Mouse (Mus musculus) hindbrain, embryonic 13.5 days (tissue): ENCODE measurements at regions not wholly inside any gene's neighbourhood (a gene's known extent, or its start where the extent isn't known, plus 50 kb on each side); places are given as distances from the start of the nearest gene placed in this dataset.
"Not testable (repeated sequence)": the region's sequence is repeated elsewhere in the genome, so short reads cannot be mapped to it uniquely, and the experiment has no call there.

ENCODE experiments used
- ATAC-seq: fragments of 200-750 bp; cut with Nextera tagmentation; 2 replicates; pipeline ENCODE4 v1.8.0; 2017; ENCODE audit warnings: moderate TSS enrichment; ENCODE audit not compliant: low FRiP score
- H3K27ac ChIP-seq: fragments of 300-500 bp; sonication (generic); 2 replicates; pipeline ENCODE4 v1.5.1; 2015; ENCODE audit warnings: inconsistent platforms, mild to moderate bottlenecking, moderate library complexity
- H3K27me3 ChIP-seq: fragments of 300-500 bp; sonication (generic); 2 replicates; pipeline ENCODE4 v1.6.1; 2015; ENCODE audit warnings: mild to moderate bottlenecking, inconsistent platforms
- H3K36me3 ChIP-seq: fragments of 300-500 bp; sonication (generic); 2 replicates; pipeline ENCODE4 v1.6.1; 2015; ENCODE audit warnings: mild to moderate bottlenecking, inconsistent platforms
- H3K4me1 ChIP-seq: fragments of 300-500 bp; sonication (generic); replicated peaks from 2 replicates; pipeline ENCODE4 v1.6.1; 2015; ENCODE audit warnings: inconsistent platforms
- H3K4me2 ChIP-seq: fragments of 300-500 bp; sonication (generic); 2 replicates; pipeline ENCODE4 v1.6.1; 2015; ENCODE audit warnings: inconsistent platforms, mild to moderate bottlenecking, moderate library complexity
- H3K4me3 ChIP-seq: fragments of 300-500 bp; sonication (generic); 2 replicates; pipeline ENCODE4 v1.5.1; 2015; ENCODE audit warnings: mild to moderate bottlenecking, inconsistent platforms
- H3K9ac ChIP-seq: fragments of 300-500 bp; sonication (generic); 2 replicates; pipeline ENCODE4 v1.6.1; 2015; ENCODE audit warnings: mild to moderate bottlenecking, inconsistent platforms
- H3K9me3 ChIP-seq: fragments of 300-500 bp; sonication (generic); 2 replicates; pipeline ENCODE4 v1.6.1; 2016; ENCODE audit warnings: inconsistent platforms
- WGBS: fragments of 180-500 bp; shearing (Covaris S2); methylation state at CpG from one replicate; pipeline ENCODE4 v1.1.7; 2015; 5-methylcytosine and 5-hydroxymethylcytosine counted together

DNA sequence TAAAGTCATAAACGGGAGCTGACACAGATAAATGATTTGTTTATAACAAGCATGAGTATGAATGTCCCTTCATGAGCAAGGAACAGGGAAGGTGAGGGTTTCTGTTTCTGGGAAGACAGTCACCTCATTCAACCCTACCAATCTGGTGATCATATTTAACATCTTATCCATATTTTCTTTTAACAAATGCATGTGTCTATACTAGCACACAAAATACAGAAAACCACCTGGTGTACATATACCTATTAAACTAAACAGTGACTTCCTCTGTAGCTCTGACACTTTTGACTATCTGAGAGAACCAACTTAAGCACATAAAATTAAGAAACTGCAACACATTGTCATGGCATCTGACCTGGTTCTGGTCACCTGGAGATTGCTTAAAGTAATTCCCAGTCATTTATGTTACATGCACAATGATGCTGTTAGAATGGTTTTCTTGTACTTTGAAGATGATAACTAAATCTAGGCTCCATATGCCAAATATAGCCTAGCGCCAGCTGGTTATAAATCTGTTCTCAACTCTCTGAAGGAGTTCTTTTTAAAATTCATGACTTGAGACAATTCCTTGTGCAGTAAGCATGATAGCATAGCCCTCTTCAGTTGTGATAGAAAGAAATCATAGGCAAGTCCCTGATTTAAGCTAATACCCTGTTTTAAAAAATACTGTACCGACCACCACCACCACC is 1163.6 kb upstream of the Tyrp1 start:
- ATAC-seq: no peak
- H3K36me3 ChIP-seq: no peaks in the 10 kb centered on the region
- no peak overlapping the region for H3K4me3 ChIP-seq
- no peaks in the 10 kb centered on the region for H3K9me3 ChIP-seq
- no peaks in the 10 kb centered on the region for H3K27me3 ChIP-seq
- no peaks in the 10 kb centered on the region for H3K4me1 ChIP-seq
- H3K9ac ChIP-seq: no peak overlapping the region
- no peak overlapping the region for H3K4me2 ChIP-seq
- H3K27ac ChIP-seq: no peak overlapping the region
- WGBS: 84% methylated on average over 3 of the region's 3 CpGs

GRCm38 (mm10) chr4:79694787-79695763 is 1138.8 kb upstream of the Tyrp1 start:
- peaks cover 8% of the 10 kb centered on the region; the same call in 1 of the 2 replicates for H3K4me1 ChIP-seq
- H3K27me3 ChIP-seq: no peaks in the 10 kb centered on the region
- peak overlapping the region; percentile 22; the same call in 1 of the 2 replicates for H3K4me2 ChIP-seq
- peak overlapping the region; percentile 73 for H3K27ac ChIP-seq
- peak; percentile 65; the same call in 1 of the 2 replicates for ATAC-seq
- WGBS: 56% methylated on average over 11 of the region's 11 CpGs
- H3K4me3 ChIP-seq: no peak overlapping the region
- H3K9ac ChIP-seq: no peak overlapping the region
- no peaks in the 10 kb centered on the region for H3K36me3 ChIP-seq
- no peaks in the 10 kb centered on the region for H3K9me3 ChIP-seq

- H3K9me3 ChIP-seq, H3K27ac ChIP-seq, H3K27me3 ChIP-seq, H3K4me3 ChIP-seq, H3K4me1 ChIP-seq, ATAC-seq, H3K9ac ChIP-seq, H3K36me3 ChIP-seq, H3K4me2 ChIP-seq: not testable (repeated sequence)
- 95% methylated on average over 14 of the region's 14 CpGs for WGBS
Observed at GRCm38 (mm10) chr4:79720915-79721314, 1113.0 kb upstream of the Tyrp1 start.

DNA sequence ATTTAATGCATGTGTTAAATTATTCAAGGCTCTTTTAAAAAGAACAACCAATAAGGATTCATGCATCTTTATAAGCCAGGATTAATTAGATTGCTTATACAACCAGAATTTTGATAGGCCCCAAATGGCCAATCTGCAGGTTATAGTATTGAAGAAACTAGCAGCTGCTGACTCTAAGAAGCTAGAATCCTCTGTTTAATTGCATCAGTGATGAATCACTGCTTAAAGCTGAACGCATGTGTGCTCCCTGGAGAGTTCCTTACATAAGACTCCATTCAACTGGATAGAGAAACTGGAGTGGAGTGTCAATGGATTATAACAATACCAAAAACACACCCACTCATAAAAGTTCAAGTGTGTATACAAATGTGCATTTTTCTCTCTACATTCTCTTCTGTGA is 1109.8 kb upstream of the Tyrp1 start:
- no peak overlapping the region for H3K4me3 ChIP-seq
- H3K4me2 ChIP-seq: no peak overlapping the region
- no peaks in the 10 kb centered on the region for H3K4me1 ChIP-seq
- H3K36me3 ChIP-seq: no peaks in the 10 kb centered on the region
- H3K27ac ChIP-seq: no peak overlapping the region
- no peaks in the 10 kb centered on the region; the same call in 1 of the 2 replicates for H3K9me3 ChIP-seq
- WGBS: 40% methylated on average over 1 of the region's 1 CpGs
- H3K27me3 ChIP-seq: no peaks in the 10 kb centered on the region
- no peak overlapping the region for H3K9ac ChIP-seq
- ATAC-seq: peak; percentile 54; the same call in 1 of the 2 replicates

DNA sequence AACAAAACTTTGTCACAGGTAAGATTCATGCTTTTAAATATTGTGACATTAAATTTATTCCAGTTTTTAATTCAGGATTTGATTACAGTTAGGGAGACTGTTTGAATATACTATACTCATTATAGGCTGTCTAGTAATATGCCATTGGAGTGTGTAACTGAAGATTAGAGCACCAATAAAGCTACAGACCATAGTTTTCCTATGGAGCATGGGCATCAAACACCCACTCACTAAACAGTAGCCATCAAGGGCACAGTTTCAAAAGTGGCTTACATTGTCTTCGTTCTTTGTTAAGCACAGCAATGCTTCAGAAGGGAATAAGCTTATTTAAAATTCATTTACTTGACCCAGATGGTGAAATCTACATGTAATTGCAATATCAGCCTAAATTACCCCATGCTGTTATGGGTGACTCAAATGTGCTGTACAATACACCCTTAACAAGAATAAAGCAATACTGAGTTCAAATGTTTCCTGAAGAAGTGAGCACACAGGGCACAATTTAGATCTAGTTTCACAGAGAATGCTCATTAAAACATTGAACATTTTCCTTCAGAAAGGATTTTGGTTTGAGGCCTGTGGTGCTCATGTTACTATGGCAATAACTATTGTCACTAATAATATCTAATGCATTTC is 1092.9 kb upstream of the Tyrp1 start:
- Histone ChIP-seq H3K27ac (peak overlapping the region; percentile 48; the same call in 1 of the 2 replicates), H3K4me3 (no peak overlapping the region), H3K4me2 (no peak overlapping the region), H3K36me3 (no peaks in the 10 kb centered on the region), H3K9ac (no peak overlapping the region), H3K9me3 (0 out of 2 replicates have a peak, but pooled peaks cover 4% of the 10 kb centered on the region), H3K27me3 (no peaks in the 10 kb centered on the region), H3K4me1 (no peaks in the 10 kb centered on the region)
- 46% methylated on average over 1 of the region's 1 CpGs for WGBS
- ATAC-seq: peak; percentile 77
